Comparison of ENCODE assay signal across 11 mouse cellular contexts in genomic region chr13:83884766-83885543, GRCm38 (mm10).
A peak's percentile ranks its signal among the peaks of the same experiment; 100 is the strongest.
DNase-seq lines count a peak whose midpoint lies in the region; ATAC-seq lines count a peak whose summit lies in the region.
"Had no signal": no experiment of that assay in that cellular context is flagged by ENCODE, and none has a peak within 500 bp of the region (broad histone marks: within the 10 kb centered on the region; RNA-seq: fewer than 3 reads in every experiment).

No protein-coding gene starts in this region.

- no peak overlapping the region for H3K4me2 ChIP-seq in embryonic facial prominence, embryonic 12.5 days (replicated peaks)
- no peak overlapping the region for H3K4me2 ChIP-seq in hindbrain, embryonic 11.5 days (replicated peaks; ENCODE audit: low read depth, low read length)
- peak overlapping the region; percentile 19; the same call in 1 of the 2 replicates for H3K4me2 ChIP-seq in midbrain, embryonic 14.5 days (ENCODE audit: low read length)
- H3K4me2 ChIP-seq: liver, embryonic 15.5 days had no signal

- no peaks in the 10 kb centered on the region for H3K36me3 ChIP-seq in embryonic facial prominence, embryonic 12.5 days
- no peaks in the 10 kb centered on the region for H3K36me3 ChIP-seq in hindbrain, embryonic 11.5 days (ENCODE audit: control insufficient read depth, insufficient read depth, low read length)
- no peaks in the 10 kb centered on the region for H3K36me3 ChIP-seq in midbrain, embryonic 14.5 days (ENCODE audit: control insufficient read depth, insufficient read depth, low read length)
- H3K36me3 ChIP-seq: liver, embryonic 15.5 days had no signal

- H3K4me3 ChIP-seq in embryonic facial prominence, embryonic 12.5 days = no peak overlapping the region
- no peak overlapping the region for H3K4me3 ChIP-seq in hindbrain, embryonic 11.5 days (ENCODE audit: low read depth, low read length)
- H3K4me3 ChIP-seq in midbrain, embryonic 14.5 days (replicated peaks; ENCODE audit: low read depth, low read length) = no peak overlapping the region
- H3K4me3 ChIP-seq: erythroblast, embryonic 14.5 days; liver, embryonic 15.5 days had no signal

- intact Hi-C loops in heart, postnatal 36 days (cut with DNase I) = no loop called here

- H3K9ac ChIP-seq in embryonic facial prominence, embryonic 12.5 days = no peak overlapping the region
- no peak overlapping the region; the same call in 1 of the 2 replicates for H3K9ac ChIP-seq in hindbrain, embryonic 11.5 days (ENCODE audit: low read depth, low read length)
- no peak overlapping the region for H3K9ac ChIP-seq in midbrain, embryonic 14.5 days (replicated peaks; ENCODE audit: low read length)
- H3K9ac ChIP-seq: liver, embryonic 15.5 days had no signal

- ATAC-seq in embryonic facial prominence, embryonic 12.5 days (ENCODE audit: insufficient number of reproducible peaks, insufficient read depth, low FRiP score, low TSS enrichment) = peak; percentile 74; the same call in 1 of the 2 replicates
- peak; percentile 89 for ATAC-seq in hindbrain, embryonic 11.5 days (ENCODE audit: low FRiP score)
- ATAC-seq in midbrain, embryonic 14.5 days (ENCODE audit: low FRiP score, low TSS enrichment) = peak; percentile 86
- ATAC-seq in megakaryocyte, adult 5-6 weeks (ENCODE audit: poor library complexity, severe bottlenecking) = no peak

- H3K4me1 ChIP-seq in embryonic facial prominence, embryonic 12.5 days = no peaks in the 10 kb centered on the region
- H3K4me1 ChIP-seq in hindbrain, embryonic 11.5 days (replicated peaks; ENCODE audit: control insufficient read depth, insufficient read depth, low read length) = no peaks in the 10 kb centered on the region
- H3K4me1 ChIP-seq in midbrain, embryonic 14.5 days (ENCODE audit: control insufficient read depth, insufficient read depth, low read length) = peaks cover 39% of the 10 kb centered on the region
- H3K4me1 ChIP-seq: liver, embryonic 15.5 days had no signal

- peak; percentile 47 for DNase-seq in embryo, embryonic 10.5 days (ENCODE audit: low spot score)
- DNase-seq in hindbrain, embryonic 11.5 days (ENCODE audit: low spot score) = peak; percentile 54
- peak; percentile 78 for DNase-seq in midbrain, embryonic 14.5 days
- DNase-seq in heart, postnatal 36 days = no peak
- no peak for DNase-seq in layer of hippocampus, postnatal 14 days (ENCODE audit: low spot score in 2 of 2)
- DNase-seq: cerebellum, postnatal 25 days; kidney, adult 8-10 months had no signal

- no peak overlapping the region for H3K27ac ChIP-seq in embryonic facial prominence, embryonic 12.5 days
- peak overlapping the region; percentile 79 for H3K27ac ChIP-seq in hindbrain, embryonic 11.5 days (ENCODE audit: low read depth, low read length)
- H3K27ac ChIP-seq in midbrain, embryonic 14.5 days (replicated peaks; ENCODE audit: low read depth, low read length) = peak overlapping the region; percentile 77
- H3K27ac ChIP-seq: liver, embryonic 15.5 days had no signal

- 52% methylated on average over 13 of the region's 13 CpGs for WGBS in embryonic facial prominence, embryonic 12.5 days
- WGBS in hindbrain, embryonic 11.5 days = 29% methylated on average over 13 of the region's 13 CpGs
- 5% methylated on average over 13 of the region's 13 CpGs for WGBS in midbrain, embryonic 14.5 days

- no peaks in the 10 kb centered on the region for H3K9me3 ChIP-seq in embryonic facial prominence, embryonic 12.5 days
- H3K9me3 ChIP-seq in hindbrain, embryonic 11.5 days (ENCODE audit: control insufficient read depth, low read length) = no peaks in the 10 kb centered on the region
- H3K9me3 ChIP-seq in midbrain, embryonic 14.5 days (ENCODE audit: control insufficient read depth, low read length) = no peaks in the 10 kb centered on the region
- H3K9me3 ChIP-seq: liver, embryonic 15.5 days had no signal

- no peaks in the 10 kb centered on the region for H3K27me3 ChIP-seq in embryonic facial prominence, embryonic 12.5 days
- H3K27me3 ChIP-seq in hindbrain, embryonic 11.5 days (ENCODE audit: control insufficient read depth, insufficient read depth, low read length) = no peaks in the 10 kb centered on the region
- H3K27me3 ChIP-seq in midbrain, embryonic 14.5 days (ENCODE audit: control insufficient read depth, insufficient read depth, low read length) = no peaks in the 10 kb centered on the region
- H3K27me3 ChIP-seq: liver, embryonic 15.5 days had no signal

Comparison
In these comparisons a context has a peak if more than half of its experiments do, and no peak if none do; other contexts are left out.
1. DNase-seq: peak in embryo, embryonic 10.5 days (single experiment), hindbrain, embryonic 11.5 days (single experiment) and midbrain, embryonic 14.5 days (single experiment); none in heart, postnatal 36 days (0 of 2) and layer of hippocampus, postnatal 14 days (0 of 2).